Mouse (Mus musculus): Measurements from ENCODE around the gene Klf2. TPM values are rescaled to one million over a fixed set of nuclear protein-coding genes. Genes with fewer than 3 reads are reported as not detected.

Klf2 gene
- 3.6 and 4.0 TPM in 2 replicates for polyA plus RNA-seq (2015; fragmentation: Nextera tagmentation; extraction: Ambion mirVana)

DNA sequence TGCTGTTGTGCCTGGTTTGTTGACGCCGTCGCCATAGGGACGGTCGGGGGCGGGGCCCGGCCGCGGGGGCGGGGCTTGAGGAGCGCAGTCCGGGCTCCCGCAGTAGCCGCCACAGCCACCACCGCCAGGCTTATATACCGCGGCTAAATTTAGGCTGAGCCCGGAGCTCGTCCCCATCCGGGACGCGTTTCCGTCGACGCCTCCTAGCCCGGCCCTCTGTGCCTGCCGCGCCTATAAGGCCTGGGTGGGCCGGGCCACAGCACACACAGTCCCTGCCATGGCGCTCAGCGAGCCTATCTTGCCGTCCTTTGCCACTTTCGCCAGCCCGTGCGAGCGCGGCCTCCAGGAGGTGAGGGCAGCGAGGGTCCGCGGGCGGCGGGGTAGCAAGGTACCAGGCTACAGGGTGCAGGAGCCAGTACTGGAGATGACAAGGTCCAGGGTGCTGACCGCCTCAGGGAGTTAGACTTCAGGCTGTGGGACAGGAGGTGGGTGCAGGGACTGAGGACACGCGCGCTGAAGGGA lies at the start of gene Klf2:
TSS of gene Klf2 (plus strand) at position 233 of the 522 bp plus-strand sequence.
- Histone ChIP-seq H3K4me2 (ENCODE audit: low read length) (peak within 1 kb of the TSS; percentile 89), H3K27me3 (ENCODE audit: control insufficient read depth, insufficient read depth, low read depth, low read length) (peaks cover 34% of the 10 kb centered on the region), H3K4me1 (ENCODE audit: control insufficient read depth, insufficient read depth, low read length) (peaks cover 7% of the 10 kb centered on the region), H3K9ac (ENCODE audit: low read depth, low read length) (peak within 1 kb of the TSS; percentile 69), H3K36me3 (ENCODE audit: control insufficient read depth, insufficient read depth, low read length) (no peaks in the 10 kb centered on the region), H3K27ac (ENCODE audit: low read length) (no peak within 1 kb of the TSS), H3K4me3 (ENCODE audit: low read depth, low read length) (peak within 1 kb of the TSS; percentile 54), H3K9me3 (replicated peaks; ENCODE audit: control insufficient read depth, low read length, poor library complexity, severe bottlenecking) (no peaks in the 10 kb centered on the region)
- WGBS, result under 1% methylated on average over 46 of the region's 46 CpGs
- peak; percentile 94 for ATAC-seq

DNA sequence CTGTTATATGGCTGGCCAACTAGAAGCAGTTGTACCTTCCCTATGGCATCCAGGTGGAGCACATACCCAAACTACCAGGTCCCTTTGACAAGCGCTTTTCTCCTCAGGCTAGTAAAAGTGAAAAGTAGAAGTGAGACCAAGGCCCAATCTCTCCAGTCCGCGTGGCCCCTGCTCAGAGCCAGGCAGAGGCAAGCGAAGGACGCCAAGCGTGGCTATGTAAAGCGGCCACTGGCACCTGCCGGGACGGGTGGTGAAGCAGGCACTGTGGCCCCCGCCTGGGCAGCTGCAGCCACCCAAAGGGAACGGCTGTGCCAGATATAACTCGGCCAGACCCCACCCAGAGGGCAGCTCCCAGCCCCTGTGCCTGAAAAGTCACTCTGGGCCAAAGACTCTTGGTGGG lies 48.2 kb upstream of the Klf2 start:
- Histone ChIP-seq H3K36me3 (ENCODE audit: control insufficient read depth, insufficient read depth, low read length) (no peaks in the 10 kb centered on the region), H3K4me1 (ENCODE audit: control insufficient read depth, insufficient read depth, low read length) (no peaks in the 10 kb centered on the region), H3K4me3 (ENCODE audit: low read depth, low read length) (no peak overlapping the region), H3K9ac (ENCODE audit: low read depth, low read length) (no peak overlapping the region), H3K9me3 (replicated peaks; ENCODE audit: control insufficient read depth, low read length, poor library complexity, severe bottlenecking) (no peaks in the 10 kb centered on the region), H3K27ac (ENCODE audit: low read length) (no peak overlapping the region), H3K27me3 (ENCODE audit: control insufficient read depth, insufficient read depth, low read depth, low read length) (no peaks in the 10 kb centered on the region), H3K4me2 (ENCODE audit: low read length) (no peak overlapping the region)
- no peak for ATAC-seq
- 89% methylated on average over 12 of the region's 12 CpGs for WGBS

DNA sequence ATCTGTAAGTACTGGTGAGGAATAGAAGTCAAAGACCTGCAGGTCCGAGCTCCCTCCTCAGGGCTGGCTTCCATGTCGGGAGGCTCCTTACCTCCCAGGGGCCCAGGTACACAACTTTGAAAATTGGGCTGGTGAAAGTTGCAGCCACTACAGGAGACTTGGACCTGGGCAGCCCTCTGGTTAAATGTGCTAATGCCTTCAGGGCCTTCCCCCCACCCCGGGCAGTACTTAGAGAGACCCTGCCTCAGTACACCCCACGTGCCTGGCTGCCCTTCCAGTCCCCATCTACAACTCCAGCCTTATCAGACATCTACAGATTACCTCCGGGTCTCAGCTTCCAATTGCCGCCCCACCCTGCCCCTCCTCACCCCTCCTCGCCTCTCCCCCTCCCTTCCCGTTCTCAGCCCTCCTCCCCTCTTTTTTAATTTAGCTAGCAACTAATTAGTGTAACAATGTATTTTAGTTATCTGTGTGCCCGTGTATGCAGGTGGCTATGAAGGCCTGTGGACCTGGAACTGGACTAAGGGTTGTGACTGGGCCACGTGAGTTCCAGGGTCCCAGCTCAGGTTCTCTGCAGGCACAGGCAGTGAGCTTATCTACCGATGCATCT lies 47.7 kb upstream of the Klf2 start:
- Histone ChIP-seq H3K9ac (ENCODE audit: low read depth, low read length) (no peak overlapping the region), H3K4me2 (ENCODE audit: low read length) (no peak overlapping the region), H3K36me3 (ENCODE audit: control insufficient read depth, insufficient read depth, low read length) (no peaks in the 10 kb centered on the region), H3K9me3 (replicated peaks; ENCODE audit: control insufficient read depth, low read length, poor library complexity, severe bottlenecking) (no peaks in the 10 kb centered on the region), H3K4me1 (ENCODE audit: control insufficient read depth, insufficient read depth, low read length) (no peaks in the 10 kb centered on the region), H3K27me3 (ENCODE audit: control insufficient read depth, insufficient read depth, low read depth, low read length) (no peaks in the 10 kb centered on the region), H3K4me3 (ENCODE audit: low read depth, low read length) (no peak overlapping the region), H3K27ac (ENCODE audit: low read length) (no peak overlapping the region)
- no peak for ATAC-seq
- WGBS, result 80% methylated on average over 11 of the region's 11 CpGs

DNA sequence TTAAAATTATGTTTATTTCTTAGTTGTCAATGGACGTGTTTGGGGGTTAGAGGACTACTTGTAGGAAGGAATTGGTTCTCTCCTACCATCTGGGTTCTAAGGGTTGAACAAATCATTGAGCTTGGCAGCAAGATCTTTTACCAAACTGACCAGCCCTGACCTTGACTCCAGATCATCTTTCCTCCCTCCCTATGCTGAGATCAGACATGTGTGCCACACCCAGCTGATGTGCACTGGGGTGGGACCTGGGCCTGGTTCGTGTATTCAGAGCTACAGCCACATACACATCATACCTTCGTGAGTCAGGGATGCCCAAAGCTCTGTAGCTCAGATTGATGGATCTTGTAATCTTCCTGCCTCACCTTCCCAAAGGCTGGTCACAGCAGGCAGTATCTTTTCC lies 47.1 kb upstream of the Klf2 start:
- Histone ChIP-seq H3K36me3 (ENCODE audit: control insufficient read depth, insufficient read depth, low read length) (no peaks in the 10 kb centered on the region), H3K9me3 (replicated peaks; ENCODE audit: control insufficient read depth, low read length, poor library complexity, severe bottlenecking) (no peaks in the 10 kb centered on the region), H3K4me1 (ENCODE audit: control insufficient read depth, insufficient read depth, low read length) (no peaks in the 10 kb centered on the region), H3K27me3 (ENCODE audit: control insufficient read depth, insufficient read depth, low read depth, low read length) (no peaks in the 10 kb centered on the region), H3K27ac (ENCODE audit: low read length) (no peak overlapping the region), H3K4me2 (ENCODE audit: low read length) (no peak overlapping the region), H3K9ac (ENCODE audit: low read depth, low read length) (no peak overlapping the region), H3K4me3 (ENCODE audit: low read depth, low read length) (no peak overlapping the region)
- no peak for ATAC-seq
- 67% methylated on average over 3 of the region's 3 CpGs for WGBS

DNA sequence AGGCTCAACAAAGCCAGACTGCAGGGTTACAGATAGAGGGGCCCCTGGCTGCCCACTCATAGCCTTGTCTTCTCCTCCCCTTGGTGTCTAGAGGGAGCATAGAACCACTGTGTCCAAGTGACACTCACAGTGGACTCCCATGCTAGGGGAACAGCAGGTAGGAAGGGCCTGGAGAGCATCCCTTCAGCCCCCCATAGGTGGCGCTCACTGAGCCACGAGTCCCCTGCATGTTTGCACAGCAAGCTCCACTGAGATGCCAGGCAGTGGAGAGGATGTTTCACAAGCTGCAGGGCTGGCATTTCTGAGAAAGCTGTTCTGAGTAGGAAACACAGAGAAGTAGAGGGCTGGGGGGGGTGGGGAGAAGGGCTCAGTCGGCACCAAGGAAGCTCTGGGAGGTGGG lies 46.5 kb upstream of the Klf2 start:
- ATAC-seq, result peak; percentile 45; the same call in 1 of the 2 replicates
- no peaks in the 10 kb centered on the region for H3K4me1 ChIP-seq (ENCODE audit: control insufficient read depth, insufficient read depth, low read length)
- WGBS, result 23% methylated on average over 3 of the region's 3 CpGs
- no peak overlapping the region for H3K27ac ChIP-seq (ENCODE audit: low read length)
- H3K4me3 ChIP-seq (ENCODE audit: low read depth, low read length), result no peak overlapping the region
- no peak overlapping the region for H3K4me2 ChIP-seq (ENCODE audit: low read length)
- no peaks in the 10 kb centered on the region for H3K36me3 ChIP-seq (ENCODE audit: control insufficient read depth, insufficient read depth, low read length)
- H3K27me3 ChIP-seq (ENCODE audit: control insufficient read depth, insufficient read depth, low read depth, low read length), result no peaks in the 10 kb centered on the region
- no peak overlapping the region for H3K9ac ChIP-seq (ENCODE audit: low read depth, low read length)
- H3K9me3 ChIP-seq (replicated peaks; ENCODE audit: control insufficient read depth, low read length, poor library complexity, severe bottlenecking), result no peaks in the 10 kb centered on the region

DNA sequence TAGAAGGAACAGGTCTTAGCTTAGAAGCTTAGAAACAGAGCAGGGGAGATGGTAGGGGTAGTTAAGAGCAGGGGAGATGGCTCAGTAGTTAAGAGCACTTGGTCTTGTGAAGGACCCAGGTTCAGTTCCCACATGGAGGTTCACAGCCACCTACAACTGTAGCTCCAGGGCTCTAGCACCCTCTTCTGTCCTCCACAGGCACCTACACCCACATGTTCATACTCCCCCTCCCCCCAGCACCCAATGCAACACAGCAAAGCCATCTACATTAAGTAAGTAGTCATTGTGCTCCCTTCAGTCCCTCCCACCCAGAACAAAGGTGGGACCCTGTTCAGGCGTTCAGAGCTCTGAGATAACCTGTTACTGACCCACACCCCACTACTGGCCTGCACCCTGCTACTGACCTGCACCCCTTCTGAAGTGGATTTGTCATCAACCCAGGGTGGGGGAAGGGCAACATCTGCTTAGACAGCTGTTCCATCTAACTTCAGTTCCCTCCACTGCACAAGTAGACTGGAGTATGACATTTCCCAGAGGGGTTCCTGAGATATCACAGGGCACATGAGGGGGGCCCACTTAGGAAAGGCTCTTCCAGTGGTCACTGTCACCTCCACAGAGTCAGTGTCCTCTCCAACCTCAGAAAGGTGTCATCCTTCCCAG lies 45.6 kb upstream of the Klf2 start:
- Histone ChIP-seq H3K9ac (ENCODE audit: low read depth, low read length) (no peak overlapping the region), H3K4me3 (ENCODE audit: low read depth, low read length) (no peak overlapping the region), H3K4me2 (ENCODE audit: low read length) (no peak overlapping the region), H3K9me3 (replicated peaks; ENCODE audit: control insufficient read depth, low read length, poor library complexity, severe bottlenecking) (no peaks in the 10 kb centered on the region), H3K27ac (ENCODE audit: low read length) (no peak overlapping the region), H3K27me3 (ENCODE audit: control insufficient read depth, insufficient read depth, low read depth, low read length) (no peaks in the 10 kb centered on the region), H3K4me1 (ENCODE audit: control insufficient read depth, insufficient read depth, low read length) (no peaks in the 10 kb centered on the region), H3K36me3 (ENCODE audit: control insufficient read depth, insufficient read depth, low read length) (no peaks in the 10 kb centered on the region)
- no peak for ATAC-seq
- 69% methylated on average over 1 of the region's 1 CpGs for WGBS

DNA sequence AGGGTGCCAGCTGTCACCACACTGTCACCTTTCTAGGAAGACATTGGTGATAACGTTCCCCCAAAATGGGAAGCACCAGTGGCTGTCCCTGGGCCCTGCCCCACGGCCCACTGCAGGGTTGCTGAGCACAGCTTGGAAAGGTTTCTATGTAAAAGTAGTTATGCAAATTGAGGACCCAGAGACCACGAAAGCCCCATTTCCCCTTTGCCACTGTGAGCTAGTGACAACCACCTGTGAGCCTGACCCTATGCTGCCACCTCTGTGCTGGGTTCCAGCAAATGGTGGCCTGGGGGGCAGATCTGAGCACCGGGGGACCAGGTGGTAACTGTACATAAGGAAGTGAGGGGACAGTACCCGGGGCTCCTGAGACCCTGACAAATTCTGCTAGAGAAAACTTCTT lies 45.0 kb upstream of the Klf2 start:
- H3K9ac ChIP-seq (ENCODE audit: low read depth, low read length), result no peak overlapping the region
- no peak overlapping the region for H3K4me3 ChIP-seq (ENCODE audit: low read depth, low read length)
- no peak for ATAC-seq
- 77% methylated on average over 5 of the region's 5 CpGs for WGBS
- no peaks in the 10 kb centered on the region for H3K36me3 ChIP-seq (ENCODE audit: control insufficient read depth, insufficient read depth, low read length)
- no peaks in the 10 kb centered on the region for H3K9me3 ChIP-seq (replicated peaks; ENCODE audit: control insufficient read depth, low read length, poor library complexity, severe bottlenecking)
- no peak overlapping the region for H3K27ac ChIP-seq (ENCODE audit: low read length)
- H3K27me3 ChIP-seq (ENCODE audit: control insufficient read depth, insufficient read depth, low read depth, low read length), result no peaks in the 10 kb centered on the region
- no peaks in the 10 kb centered on the region for H3K4me1 ChIP-seq (ENCODE audit: control insufficient read depth, insufficient read depth, low read length)
- no peak overlapping the region for H3K4me2 ChIP-seq (ENCODE audit: low read length)

DNA sequence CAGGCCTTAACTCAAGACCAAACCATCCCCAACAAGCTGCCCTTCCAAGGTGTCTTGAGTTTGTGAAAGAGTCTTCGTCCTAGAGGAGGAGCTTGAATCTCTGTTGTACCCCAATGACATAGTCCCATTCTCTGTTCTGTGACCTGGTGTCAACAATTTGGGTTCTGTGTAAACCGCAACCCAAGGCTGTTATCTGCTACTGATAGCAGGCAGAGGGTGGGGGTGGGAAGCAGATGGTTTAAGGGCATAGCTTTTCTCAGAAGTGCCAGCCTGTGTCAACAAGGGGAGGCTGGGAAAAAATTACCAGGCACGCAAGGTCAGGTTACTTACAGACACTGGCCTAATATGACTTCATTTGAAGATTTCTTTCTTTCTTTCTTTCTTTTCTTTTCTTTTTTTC lies 41.6 kb upstream of the Klf2 start:
- H3K9ac ChIP-seq (ENCODE audit: low read depth, low read length), result no peak overlapping the region
- ATAC-seq, result no peak
- no peaks in the 10 kb centered on the region for H3K4me1 ChIP-seq (ENCODE audit: control insufficient read depth, insufficient read depth, low read length)
- no peak overlapping the region for H3K4me3 ChIP-seq (ENCODE audit: low read depth, low read length)
- H3K9me3 ChIP-seq (replicated peaks; ENCODE audit: control insufficient read depth, low read length, poor library complexity, severe bottlenecking), result no peaks in the 10 kb centered on the region
- H3K27me3 ChIP-seq (ENCODE audit: control insufficient read depth, insufficient read depth, low read depth, low read length), result no peaks in the 10 kb centered on the region
- no peak overlapping the region for H3K27ac ChIP-seq (ENCODE audit: low read length)
- H3K36me3 ChIP-seq (ENCODE audit: control insufficient read depth, insufficient read depth, low read length), result no peaks in the 10 kb centered on the region
- no peak overlapping the region for H3K4me2 ChIP-seq (ENCODE audit: low read length)
- WGBS, result 88% methylated on average over 3 of the region's 3 CpGs

DNA sequence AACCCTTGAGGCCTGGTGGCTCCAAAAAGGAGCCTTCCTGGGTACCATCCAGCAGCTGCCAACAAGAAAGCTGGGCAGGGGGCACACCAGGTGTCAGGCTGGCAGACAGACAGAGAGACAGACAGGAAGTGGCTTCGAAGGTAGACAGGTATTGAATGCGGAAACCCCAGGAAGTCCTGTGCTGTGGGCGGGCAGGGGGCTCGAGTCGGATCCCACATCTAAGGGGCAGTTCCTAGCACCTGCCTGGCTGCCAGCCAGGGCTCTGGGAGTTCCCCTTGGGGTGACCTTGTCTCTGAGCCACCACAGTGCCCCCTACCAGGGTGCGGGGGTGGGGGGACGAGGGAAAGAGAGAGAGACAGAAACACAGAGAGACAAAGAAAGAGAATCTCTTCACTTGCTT lies 39.7 kb upstream of the Klf2 start:
- H3K27me3 ChIP-seq (ENCODE audit: control insufficient read depth, insufficient read depth, low read depth, low read length), result no peaks in the 10 kb centered on the region
- 83% methylated on average over 7 of the region's 7 CpGs for WGBS
- H3K27ac ChIP-seq (ENCODE audit: low read length), result no peak overlapping the region
- H3K9me3 ChIP-seq (replicated peaks; ENCODE audit: control insufficient read depth, low read length, poor library complexity, severe bottlenecking), result no peaks in the 10 kb centered on the region
- H3K4me2 ChIP-seq (ENCODE audit: low read length), result no peak overlapping the region
- no peak overlapping the region for H3K4me3 ChIP-seq (ENCODE audit: low read depth, low read length)
- no peak overlapping the region for H3K9ac ChIP-seq (ENCODE audit: low read depth, low read length)
- ATAC-seq, result no peak
- H3K36me3 ChIP-seq (ENCODE audit: control insufficient read depth, insufficient read depth, low read length), result no peaks in the 10 kb centered on the region
- no peaks in the 10 kb centered on the region for H3K4me1 ChIP-seq (ENCODE audit: control insufficient read depth, insufficient read depth, low read length)

All from midbrain, embryonic 16.5 days (tissue).